Mouse (Mus musculus): ENCODE measurements at regions not wholly inside any gene's neighbourhood (a gene's known extent, or its start where the extent isn't known, plus 50 kb on each side); places are given as distances from the start of the nearest gene placed in this dataset.

DNA sequence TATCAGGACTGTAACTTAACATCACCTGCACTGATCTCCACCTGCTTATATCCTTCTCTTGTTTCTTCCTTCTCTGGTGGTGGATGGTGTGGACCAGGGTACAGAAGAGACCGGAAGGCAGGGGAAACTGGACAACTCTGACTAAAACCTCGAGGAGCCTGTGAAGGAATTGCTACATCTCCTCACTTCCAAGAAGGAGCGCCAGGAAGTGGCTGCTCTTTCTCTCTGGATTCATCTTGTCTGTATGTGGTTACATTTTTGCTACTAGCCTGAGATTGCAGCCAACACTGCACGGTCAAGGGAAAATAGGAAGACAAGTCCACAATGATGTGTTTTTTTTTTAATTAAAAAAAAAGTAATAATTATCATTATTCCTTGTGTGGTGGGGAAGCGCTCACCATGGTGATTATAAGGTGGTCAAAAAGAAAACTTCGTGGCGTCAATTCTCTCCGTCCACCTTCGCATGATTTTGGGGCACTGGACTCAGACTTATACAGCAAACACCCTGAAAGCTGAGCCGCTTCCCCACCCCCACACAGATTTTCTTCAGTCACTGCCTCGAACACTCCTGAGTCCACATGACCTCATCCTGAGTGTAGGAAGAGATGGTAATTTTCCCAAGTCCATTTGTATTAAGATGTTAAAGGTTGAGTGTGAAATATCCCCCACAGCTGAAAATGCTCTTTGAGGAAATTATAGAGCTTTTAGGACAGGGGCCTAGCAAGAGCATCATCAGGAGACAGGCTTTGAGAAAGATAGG is 177.2 kb downstream of the Rpap3 start:
- Histone ChIP-seq H3K27ac (no peak overlapping the region), H3K4me3 (replicated peaks) (no peak overlapping the region), H3K27me3 (no peaks in the 10 kb centered on the region), H3K4me1 (replicated peaks) (no peaks in the 10 kb centered on the region), H3K9ac (no peak overlapping the region), H3K36me3 (no peaks in the 10 kb centered on the region), H3K9me3 (replicated peaks) (no peaks in the 10 kb centered on the region), H3K4me2 (no peak overlapping the region)
- DNase-seq (no peak), ATAC-seq (ENCODE audit: low read depth) (no peak)
- 66% methylated on average over 11 of the region's 11 CpGs for WGBS (ENCODE audit: insufficient replicate concordance)

DNA sequence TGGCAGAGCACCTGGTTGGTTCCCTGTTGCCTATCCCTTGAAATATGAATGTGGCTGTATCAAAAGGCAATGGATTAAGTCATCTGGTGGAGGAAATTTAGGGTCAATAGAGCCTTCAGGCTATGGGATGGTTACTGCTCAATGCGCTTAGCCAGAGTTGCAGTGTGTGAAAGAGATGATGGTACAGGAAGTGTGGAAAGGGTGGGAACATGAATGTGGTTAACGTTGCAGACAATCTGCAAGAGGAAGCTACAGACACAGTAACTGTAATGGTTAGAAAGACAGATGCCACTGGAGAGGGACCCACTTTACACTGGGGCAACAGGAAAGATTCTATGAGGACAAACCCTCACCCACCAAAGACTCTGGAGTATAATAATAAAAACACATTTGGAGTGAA is 185.2 kb downstream of the Rpap3 start:
- no peak for DNase-seq

DNA sequence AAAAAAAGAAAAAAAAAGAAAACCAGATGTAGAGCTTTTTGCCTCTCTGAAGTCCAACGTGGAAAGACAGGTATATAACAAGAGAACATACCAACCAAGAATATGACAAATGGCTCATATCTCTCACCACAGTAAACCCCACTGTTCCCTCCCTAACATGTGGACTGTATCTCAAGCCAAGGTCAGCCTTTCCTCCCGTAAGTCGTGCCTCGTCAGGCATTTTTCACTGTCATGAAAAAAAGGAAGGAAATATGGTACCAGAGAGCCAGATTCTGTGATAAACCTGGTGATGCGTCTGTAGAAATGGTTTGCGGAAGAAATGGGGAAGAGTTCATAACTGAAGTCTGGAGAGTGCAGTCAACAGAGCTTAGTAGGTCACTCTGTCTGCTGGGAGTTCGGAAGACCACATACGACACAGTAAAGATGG is 185.7 kb downstream of the Rpap3 start:
- DNase-seq (no peak), ATAC-seq (ENCODE audit: low read depth) (no peak)
- Histone ChIP-seq H3K4me2 (no peak overlapping the region), H3K27ac (0 out of 2 replicates have a peak overlapping the region, but pooled peaks have one; percentile 3), H3K36me3 (no peaks in the 10 kb centered on the region), H3K9me3 (replicated peaks) (no peaks in the 10 kb centered on the region), H3K27me3 (no peaks in the 10 kb centered on the region), H3K4me3 (replicated peaks) (no peak overlapping the region), H3K4me1 (replicated peaks) (no peaks in the 10 kb centered on the region), H3K9ac (no peak overlapping the region)
- WGBS (ENCODE audit: insufficient replicate concordance) = 19% methylated on average over 8 of the region's 8 CpGs

More for the DNA sequence above, 185.2 kb downstream of the Rpap3 start:
- 27% methylated on average over 2 of the region's 2 CpGs for WGBS (ENCODE audit: insufficient replicate concordance)
- Histone ChIP-seq H3K36me3 (no peaks in the 10 kb centered on the region), H3K4me2 (no peak overlapping the region), H3K27me3 (no peaks in the 10 kb centered on the region), H3K9ac (no peak overlapping the region), H3K4me1 (replicated peaks) (no peaks in the 10 kb centered on the region), H3K4me3 (replicated peaks) (no peak overlapping the region), H3K9me3 (replicated peaks) (no peaks in the 10 kb centered on the region), H3K27ac (0 out of 2 replicates have a peak overlapping the region, but pooled peaks have one; percentile 3)
- ATAC-seq (ENCODE audit: low read depth) = no peak

DNA sequence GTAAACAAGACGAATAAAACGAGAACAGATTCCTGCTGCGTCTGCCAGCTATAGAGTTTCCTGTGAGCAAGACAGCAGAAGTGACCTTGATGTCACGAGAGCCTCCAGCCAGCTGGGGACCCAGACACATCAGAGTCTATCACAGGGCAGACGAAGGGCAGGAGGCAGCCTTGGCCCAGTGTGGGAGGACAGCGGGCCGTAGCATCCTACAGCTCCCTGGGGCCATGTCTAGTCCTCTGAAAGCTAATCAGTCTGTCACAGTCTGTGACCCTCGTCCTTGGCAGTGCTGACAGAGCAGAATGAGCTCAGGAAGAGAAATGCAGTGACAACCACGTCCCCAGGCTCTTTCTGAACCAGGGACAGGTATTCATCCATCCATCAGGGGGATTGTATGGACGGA is 187.7 kb downstream of the Rpap3 start:
- Histone ChIP-seq H3K4me3 (replicated peaks) (no peak overlapping the region), H3K4me1 (replicated peaks) (no peaks in the 10 kb centered on the region), H3K9me3 (replicated peaks) (no peaks in the 10 kb centered on the region), H3K4me2 (no peak overlapping the region), H3K36me3 (no peaks in the 10 kb centered on the region), H3K9ac (no peak overlapping the region), H3K27me3 (no peaks in the 10 kb centered on the region), H3K27ac (no peak overlapping the region)
- WGBS (ENCODE audit: insufficient replicate concordance) = 63% methylated on average over 10 of the region's 10 CpGs
- DNase-seq (no peak), ATAC-seq (ENCODE audit: low read depth) (no peak)

DNA sequence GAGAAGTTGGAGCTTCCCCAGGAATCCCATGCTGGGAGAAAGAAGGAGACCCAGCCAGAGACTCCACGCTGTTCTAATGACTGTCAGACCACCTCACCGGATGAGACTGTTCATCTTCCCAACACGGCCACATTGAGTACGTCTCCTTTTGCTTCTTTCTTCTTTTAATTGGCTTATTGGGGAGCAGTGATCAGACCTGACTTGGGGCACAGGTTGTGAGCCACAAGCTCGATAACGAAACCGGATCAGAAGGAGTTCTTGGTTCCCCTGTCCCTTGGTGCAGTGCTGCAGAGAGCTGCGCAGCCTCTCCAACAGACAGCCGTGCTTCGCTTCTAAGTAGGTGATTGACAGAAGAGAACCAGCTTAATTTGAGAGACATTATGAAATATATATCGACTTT is 188.4 kb downstream of the Rpap3 start:
- Histone ChIP-seq H3K36me3 (no peaks in the 10 kb centered on the region), H3K9me3 (replicated peaks) (no peaks in the 10 kb centered on the region), H3K27me3 (no peaks in the 10 kb centered on the region), H3K4me2 (no peak overlapping the region), H3K4me1 (replicated peaks) (no peaks in the 10 kb centered on the region), H3K27ac (no peak overlapping the region), H3K4me3 (replicated peaks) (no peak overlapping the region), H3K9ac (no peak overlapping the region)
- ATAC-seq (ENCODE audit: low read depth) = no peak
- DNase-seq = no peak
- 77% methylated on average over 11 of the region's 11 CpGs for WGBS (ENCODE audit: insufficient replicate concordance)

DNA sequence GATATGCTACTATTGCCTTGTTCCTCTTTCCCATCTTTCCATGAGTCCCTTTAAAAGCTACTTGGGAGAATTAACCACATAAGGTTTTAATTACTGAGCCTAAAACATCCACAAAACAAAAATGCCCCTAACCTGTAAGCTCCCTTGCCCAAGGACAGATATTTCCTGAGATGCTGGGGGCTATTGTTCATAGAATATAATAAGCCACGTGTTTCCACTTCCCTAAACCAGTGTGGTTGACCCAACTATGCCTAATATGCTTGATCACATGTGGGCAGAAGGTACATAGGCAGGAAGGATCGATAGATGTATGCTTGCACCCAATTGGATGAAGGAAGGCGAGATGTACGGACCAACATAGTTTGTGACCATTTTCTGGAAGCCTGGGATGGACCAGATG is 189.9 kb downstream of the Rpap3 start:
- Histone ChIP-seq H3K27me3 (no peaks in the 10 kb centered on the region), H3K9ac (no peak overlapping the region), H3K36me3 (no peaks in the 10 kb centered on the region), H3K4me3 (replicated peaks) (no peak overlapping the region), H3K27ac (no peak overlapping the region), H3K4me1 (replicated peaks) (no peaks in the 10 kb centered on the region), H3K9me3 (replicated peaks) (0 out of 2 replicates have a peak, but pooled peaks cover 4% of the 10 kb centered on the region), H3K4me2 (no peak overlapping the region)
- DNase-seq (no peak), ATAC-seq (ENCODE audit: low read depth) (no peak)
- 45% methylated on average over 4 of the region's 4 CpGs for WGBS (ENCODE audit: insufficient replicate concordance)

DNA sequence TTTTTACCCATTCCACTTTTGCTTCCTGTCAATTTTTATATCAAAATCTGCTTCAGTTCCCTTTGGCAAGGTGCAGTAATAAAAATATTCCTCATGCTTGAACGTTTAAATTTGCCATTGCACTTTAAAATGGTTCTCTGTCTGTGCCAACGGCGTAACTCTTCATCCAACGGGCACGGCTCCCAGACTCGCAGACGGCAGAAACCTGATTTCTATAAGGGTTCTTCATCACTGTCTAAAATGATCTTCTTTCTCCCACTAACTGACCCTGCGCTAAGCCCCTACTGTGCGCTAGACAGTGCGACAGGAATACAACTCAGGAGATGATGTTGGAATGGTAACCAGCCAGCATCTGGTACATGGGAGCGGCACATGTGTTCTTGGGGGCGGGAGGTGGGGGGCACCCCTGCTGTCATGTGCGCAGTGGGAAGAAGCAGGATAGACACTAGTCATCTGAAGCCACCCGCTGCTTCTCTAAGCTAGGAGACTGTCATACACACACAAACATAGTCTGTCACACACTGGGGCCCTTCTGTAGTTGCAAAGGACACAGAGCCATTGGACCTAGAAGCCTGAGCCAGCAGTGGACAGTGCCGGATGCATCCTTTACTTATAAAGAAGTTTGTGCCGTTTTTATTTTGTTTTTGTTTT is 197.8 kb downstream of the Rpap3 start:
- Histone ChIP-seq H3K4me2 (no peak overlapping the region), H3K36me3 (no peaks in the 10 kb centered on the region), H3K27ac (no peak overlapping the region), H3K9ac (no peak overlapping the region), H3K4me1 (replicated peaks) (no peaks in the 10 kb centered on the region), H3K9me3 (replicated peaks) (0 out of 2 replicates have a peak, but pooled peaks cover 5% of the 10 kb centered on the region), H3K4me3 (replicated peaks) (no peak overlapping the region), H3K27me3 (no peaks in the 10 kb centered on the region)
- WGBS (ENCODE audit: insufficient replicate concordance) = 85% methylated on average over 16 of the region's 16 CpGs
- ATAC-seq (ENCODE audit: low read depth) (no peak), DNase-seq (no peak)

DNA sequence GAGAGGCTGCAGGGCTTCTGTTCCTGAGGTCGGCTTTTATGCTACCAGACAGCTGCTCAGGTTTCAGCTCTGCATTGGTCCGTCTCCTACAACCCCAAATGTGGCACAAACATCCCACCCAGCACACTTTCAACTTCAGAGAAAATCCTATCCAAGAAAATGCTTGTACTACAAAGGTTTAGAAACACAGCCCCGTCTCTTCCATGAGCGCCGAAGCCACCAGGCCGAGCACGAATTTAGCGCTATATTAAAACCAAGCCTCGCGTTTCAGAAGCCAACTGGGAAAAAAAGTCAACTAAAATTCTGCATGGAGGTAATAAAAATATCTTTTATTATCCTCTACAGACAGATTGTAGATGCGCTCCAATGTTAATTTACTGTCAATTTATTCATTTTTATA is 198.4 kb downstream of the Rpap3 start:
- no peak overlapping the region for H3K4me2 ChIP-seq
- no peaks in the 10 kb centered on the region for H3K27me3 ChIP-seq
- no peak overlapping the region for H3K4me3 ChIP-seq (replicated peaks)
- DNase-seq (no peak), ATAC-seq (ENCODE audit: low read depth) (no peak)
- H3K27ac ChIP-seq = no peak overlapping the region
- WGBS (ENCODE audit: insufficient replicate concordance) = 82% methylated on average over 11 of the region's 11 CpGs
- H3K36me3 ChIP-seq = no peaks in the 10 kb centered on the region
- no peak overlapping the region for H3K9ac ChIP-seq
- H3K9me3 ChIP-seq (replicated peaks) = 0 out of 2 replicates have a peak, but pooled peaks cover 5% of the 10 kb centered on the region
- no peaks in the 10 kb centered on the region for H3K4me1 ChIP-seq (replicated peaks)

DNA sequence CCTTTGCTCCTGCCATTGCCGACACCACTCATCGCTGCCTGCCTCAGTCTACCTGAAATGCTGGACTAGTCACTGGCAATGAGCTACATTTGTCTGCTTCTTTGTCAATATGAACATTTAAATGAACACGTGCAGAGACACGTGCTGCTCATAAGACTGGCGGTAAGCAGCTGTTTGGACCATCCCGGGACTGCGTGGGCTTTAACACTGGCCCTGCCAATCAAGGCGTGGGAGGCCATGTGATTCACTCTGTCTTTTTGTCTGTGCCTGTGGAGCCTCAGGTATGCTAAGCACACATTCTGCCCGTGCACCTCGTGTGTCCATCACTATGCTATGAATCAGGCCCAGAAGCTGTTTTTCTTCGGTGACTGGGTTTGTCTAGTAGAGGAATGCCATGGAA is 199.9 kb downstream of the Rpap3 start:
- WGBS (ENCODE audit: insufficient replicate concordance) = 78% methylated on average over 11 of the region's 11 CpGs
- Histone ChIP-seq H3K36me3 (no peaks in the 10 kb centered on the region), H3K9me3 (replicated peaks) (no peaks in the 10 kb centered on the region), H3K9ac (no peak overlapping the region), H3K4me3 (replicated peaks) (no peak overlapping the region), H3K27ac (no peak overlapping the region), H3K4me1 (replicated peaks) (no peaks in the 10 kb centered on the region), H3K27me3 (no peaks in the 10 kb centered on the region), H3K4me2 (no peak overlapping the region)
- no peak for DNase-seq
- ATAC-seq (ENCODE audit: low read depth) = no peak

DNA sequence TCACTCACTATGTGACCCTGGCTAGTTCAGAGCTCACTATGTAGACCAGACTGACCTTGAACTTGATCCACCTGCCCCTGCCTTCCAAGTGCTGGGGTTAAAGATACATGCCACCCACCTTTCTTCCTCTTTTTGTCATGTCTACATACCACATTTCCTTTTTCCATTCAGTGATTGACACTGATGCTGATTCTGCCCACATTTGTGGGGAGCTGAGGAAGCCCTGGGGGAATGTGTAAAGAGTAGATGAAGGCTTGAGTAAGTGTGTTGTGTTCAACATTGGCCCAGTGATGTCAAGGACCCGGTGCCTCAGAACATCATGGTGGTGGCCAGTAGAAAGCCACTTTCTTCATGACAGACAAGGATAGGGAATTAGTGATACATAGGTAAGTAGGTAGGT is 201.3 kb downstream of the Rpap3 start:
- ATAC-seq (ENCODE audit: low read depth) = no peak
- 31% methylated on average over 1 of the region's 1 CpGs for WGBS (ENCODE audit: insufficient replicate concordance)

DNA sequence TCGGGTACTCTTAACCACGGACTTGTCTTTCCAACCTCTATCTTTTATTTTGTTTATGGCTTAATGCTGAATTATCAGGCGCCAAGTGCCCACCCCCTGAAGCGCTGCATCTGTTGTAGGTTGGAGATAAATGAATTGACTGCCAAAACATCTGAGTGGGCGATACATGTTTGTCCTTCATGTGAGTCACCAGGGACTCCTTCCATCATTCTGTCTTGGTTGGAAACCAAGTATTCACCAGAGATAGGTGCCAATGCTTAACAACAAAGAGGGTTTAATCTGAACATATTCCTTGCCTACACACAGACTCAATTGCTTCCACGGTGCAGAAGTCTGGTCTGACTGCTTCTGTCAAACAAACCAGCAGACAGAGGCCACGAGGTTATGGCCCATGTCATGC is 203.6 kb downstream of the Rpap3 start:
- Histone ChIP-seq H3K27me3 (no peaks in the 10 kb centered on the region), H3K4me1 (replicated peaks) (no peaks in the 10 kb centered on the region), H3K9me3 (replicated peaks) (no peaks in the 10 kb centered on the region), H3K4me2 (no peak overlapping the region), H3K36me3 (no peaks in the 10 kb centered on the region), H3K4me3 (replicated peaks) (no peak overlapping the region), H3K27ac (no peak overlapping the region), H3K9ac (no peak overlapping the region)
- DNase-seq (no peak), ATAC-seq (ENCODE audit: low read depth) (no peak)
- WGBS (ENCODE audit: insufficient replicate concordance) = 67% methylated on average over 7 of the region's 7 CpGs

More for the DNA sequence above, 201.3 kb downstream of the Rpap3 start:
- no peaks in the 10 kb centered on the region for H3K27me3 ChIP-seq
- no peak overlapping the region for H3K9ac ChIP-seq
- H3K36me3 ChIP-seq = no peaks in the 10 kb centered on the region
- no peaks in the 10 kb centered on the region for H3K9me3 ChIP-seq (replicated peaks)
- no peak overlapping the region for H3K4me3 ChIP-seq (replicated peaks)
- no peak overlapping the region for H3K27ac ChIP-seq
- no peaks in the 10 kb centered on the region for H3K4me1 ChIP-seq (replicated peaks)
- H3K4me2 ChIP-seq = no peak overlapping the region
- DNase-seq = no peak

DNA sequence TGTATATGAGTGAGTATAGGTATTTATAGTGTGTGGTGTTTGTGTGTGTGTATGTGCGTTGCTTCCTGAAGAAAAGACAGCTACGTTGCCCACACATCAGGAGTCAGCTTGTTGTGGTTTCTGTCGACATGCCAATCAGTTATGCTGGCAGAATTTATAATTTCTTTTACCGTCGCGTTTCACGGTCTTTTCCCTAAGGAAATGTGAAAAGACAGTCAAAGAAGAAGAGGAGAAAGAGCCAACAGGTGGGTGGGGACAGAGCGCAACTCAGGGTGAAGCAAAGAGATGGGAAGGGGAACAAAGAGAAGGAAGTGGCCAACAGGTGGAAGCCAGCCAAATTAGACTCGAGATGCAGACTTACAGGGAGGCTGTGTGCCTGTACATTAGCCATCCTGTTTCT is 204.2 kb downstream of the Rpap3 start:
- Histone ChIP-seq H3K4me1 (replicated peaks) (no peaks in the 10 kb centered on the region), H3K27me3 (no peaks in the 10 kb centered on the region), H3K27ac (no peak overlapping the region), H3K9ac (no peak overlapping the region), H3K4me2 (no peak overlapping the region), H3K9me3 (replicated peaks) (no peaks in the 10 kb centered on the region), H3K4me3 (replicated peaks) (no peak overlapping the region), H3K36me3 (no peaks in the 10 kb centered on the region)
- 67% methylated on average over 9 of the region's 9 CpGs for WGBS (ENCODE audit: insufficient replicate concordance)
- ATAC-seq (ENCODE audit: low read depth) (no peak), DNase-seq (no peak)
